ENCODE assay signal across 19 mouse cellular contexts in the genomic region with DNA sequence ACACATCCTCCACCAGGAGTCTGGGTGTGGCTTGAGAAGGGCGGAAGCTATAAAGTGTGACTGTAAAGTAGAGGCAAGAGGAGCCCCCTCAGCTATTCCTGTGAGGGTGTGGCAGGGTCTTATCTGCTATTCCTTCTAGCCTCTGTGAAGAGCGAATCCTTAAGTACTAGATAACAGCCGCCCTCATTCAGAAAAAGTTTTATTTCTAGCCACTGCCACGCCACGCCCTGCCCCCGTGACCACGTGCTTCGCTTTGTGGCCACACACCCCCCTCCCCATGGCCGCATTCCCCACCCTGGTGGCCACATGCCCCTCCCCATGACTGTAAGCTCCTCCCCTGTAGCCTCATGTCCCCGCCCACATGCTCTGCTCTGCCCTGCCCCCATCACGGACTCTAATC.
A peak's percentile ranks its signal among the peaks of the same experiment; 100 is the strongest.
DNase-seq lines count a peak whose midpoint lies in the region; ATAC-seq and TF ChIP-seq lines count a peak whose summit lies in the region.
"Had no signal": no experiment of that assay in that cellular context is flagged by ENCODE, and none has a peak within 500 bp of the region (broad histone marks: within the 10 kb centered on the region; RNA-seq: fewer than 3 reads in every experiment).

No protein-coding gene starts in this region.

- H3K36me3 ChIP-seq in liver, embryonic 11.5 days (ENCODE audit: control insufficient read depth, insufficient read depth, low read length), result no peaks in the 10 kb centered on the region
- no peaks in the 10 kb centered on the region for H3K36me3 ChIP-seq in liver, postnatal 0 days (replicated peaks; ENCODE audit: insufficient read depth, low read length)
- no peaks in the 10 kb centered on the region for H3K36me3 ChIP-seq in E14TG2a.4 (ENCODE audit: insufficient read depth, low read length)
- no peaks in the 10 kb centered on the region for H3K36me3 ChIP-seq in ES-E14 (ENCODE audit: control insufficient read depth, insufficient read depth, low read length, poor library complexity, severe bottlenecking)
- H3K36me3 ChIP-seq in intestine, embryonic 16.5 days (ENCODE audit: control insufficient read depth, insufficient read depth, low read length), result no peaks in the 10 kb centered on the region
- H3K36me3 ChIP-seq: embryonic facial prominence, embryonic 10.5 days; heart, embryonic 12.5 days; hindbrain, embryonic 15.5 days had no signal

- no peaks in the 10 kb centered on the region for H3K4me1 ChIP-seq in liver, embryonic 11.5 days (replicated peaks; ENCODE audit: control insufficient read depth, insufficient read depth, low read length)
- no peaks in the 10 kb centered on the region for H3K4me1 ChIP-seq in liver, postnatal 0 days (ENCODE audit: insufficient read depth)
- peaks cover 49% of the 10 kb centered on the region for H3K4me1 ChIP-seq in E14TG2a.4 (replicated peaks; ENCODE audit: low read depth, low read length)
- H3K4me1 ChIP-seq in ES-E14 (ENCODE audit: control insufficient read depth in 2 of 2, insufficient read depth in 2 of 2, low read length in 2 of 2, poor library complexity in 1 of 2), result peaks cover 7 to 9% of the 10 kb centered on the region in 2 experiments
- no peaks in the 10 kb centered on the region for H3K4me1 ChIP-seq in intestine, embryonic 16.5 days (ENCODE audit: control insufficient read depth, insufficient read depth, low read length)
- H3K4me1 ChIP-seq: forebrain, embryonic 13.5 days; heart, embryonic 12.5 days had no signal

- 68% methylated on average over 11 of the region's 11 CpGs for WGBS in liver, embryonic 11.5 days
- WGBS in liver, postnatal 0 days (ENCODE audit: insufficient replicate concordance), result 85% methylated on average over 11 of the region's 11 CpGs
- WGBS in intestine, embryonic 16.5 days, result 74% methylated on average over 11 of the region's 11 CpGs

- no peak for TF ChIP-seq EP300 in liver, postnatal 0 days (IDR thresholded peaks at IDR 0.05; ENCODE audit: low read depth)

- H3K4me3 ChIP-seq in liver, embryonic 11.5 days (ENCODE audit: low read depth, low read length), result no peak overlapping the region
- H3K4me3 ChIP-seq in liver, postnatal 0 days (ENCODE audit: low read depth, low read length), result no peak overlapping the region
- 0 out of 2 replicates have a peak overlapping the region, but pooled peaks have one; percentile 35 for H3K4me3 ChIP-seq in E14TG2a.4 (replicated peaks; ENCODE audit: low read length)
- H3K4me3 ChIP-seq in ES-E14 (ENCODE audit: insufficient read depth in 1 of 2, low read depth in 1 of 2, low read length in 2 of 2, poor library complexity in 1 of 2, severe bottlenecking in 1 of 2), result peak overlapping the region; percentile 3 to 43; a peak in 2 of 4 replicates
- H3K4me3 ChIP-seq in intestine, embryonic 16.5 days (ENCODE audit: low read length), result no peak overlapping the region
- H3K4me3 ChIP-seq: embryonic facial prominence, embryonic 10.5 days; forebrain, embryonic 13.5 days; heart, embryonic 12.5 days; hindbrain, embryonic 15.5 days had no signal

- H3K27ac ChIP-seq in liver, embryonic 11.5 days (ENCODE audit: low read depth, low read length), result no peak overlapping the region
- H3K27ac ChIP-seq in liver, postnatal 0 days (ENCODE audit: low read depth), result no peak overlapping the region
- H3K27ac ChIP-seq in ES-E14 (ENCODE audit: insufficient read depth, low read depth, low read length, poor library complexity, severe bottlenecking), result no peak overlapping the region
- H3K27ac ChIP-seq in intestine, embryonic 16.5 days (ENCODE audit: low read length), result no peak overlapping the region
- H3K27ac ChIP-seq: embryonic facial prominence, embryonic 10.5 days; forebrain, embryonic 13.5 days; hindbrain, embryonic 15.5 days had no signal

- H3K27me3 ChIP-seq in liver, embryonic 11.5 days (replicated peaks; ENCODE audit: control insufficient read depth, insufficient read depth, low read length), result no peaks in the 10 kb centered on the region
- H3K27me3 ChIP-seq in liver, postnatal 0 days (ENCODE audit: insufficient read depth, low read length), result no peaks in the 10 kb centered on the region
- H3K27me3 ChIP-seq in E14TG2a.4 (ENCODE audit: insufficient read depth, low read length), result peaks cover 10% of the 10 kb centered on the region
- H3K27me3 ChIP-seq in intestine, embryonic 16.5 days (replicated peaks; ENCODE audit: control insufficient read depth, insufficient read depth, low read length), result no peaks in the 10 kb centered on the region
- H3K27me3 ChIP-seq: CH12.LX; forebrain, embryonic 13.5 days; heart, embryonic 12.5 days; hindbrain, embryonic 15.5 days had no signal

- in situ Hi-C loops in ES-E14 (cut with MboI; ENCODE audit: low sequenced_read_pairs in 2 of 2, unreplicated experiment in 2 of 2), result no loop called here

- H3K9ac ChIP-seq in liver, embryonic 11.5 days (ENCODE audit: low read depth, low read length), result no peak overlapping the region
- H3K9ac ChIP-seq in liver, postnatal 0 days (replicated peaks), result no peak overlapping the region
- H3K9ac ChIP-seq in ES-E14 (ENCODE audit: insufficient read depth, low read depth, low read length, poor library complexity, severe bottlenecking), result no peak overlapping the region; the same call in 1 of the 2 replicates
- no peak overlapping the region for H3K9ac ChIP-seq in intestine, embryonic 16.5 days (ENCODE audit: low read depth, low read length)
- H3K9ac ChIP-seq: forebrain, embryonic 13.5 days; forebrain, postnatal 0 days; heart, embryonic 12.5 days; hindbrain, embryonic 15.5 days had no signal

- H3K9me3 ChIP-seq in liver, embryonic 11.5 days (ENCODE audit: control insufficient read depth, low read length), result no peaks in the 10 kb centered on the region
- no peaks in the 10 kb centered on the region for H3K9me3 ChIP-seq in liver, postnatal 0 days (ENCODE audit: low read length)
- H3K9me3 ChIP-seq in E14TG2a.4 (ENCODE audit: low read length) (peaks cover 12% of the 10 kb centered on the region), ES-E14 (ENCODE audit: control insufficient read depth, insufficient read depth, low read depth, low read length) (no peaks in the 10 kb centered on the region)
- no peaks in the 10 kb centered on the region for H3K9me3 ChIP-seq in intestine, embryonic 16.5 days (ENCODE audit: control insufficient read depth, low read length)
- H3K9me3 ChIP-seq: forebrain, embryonic 13.5 days; heart, embryonic 12.5 days; hindbrain, embryonic 15.5 days had no signal

- peak; percentile 57 for ATAC-seq in liver, embryonic 11.5 days (replicated peaks; ENCODE audit: low FRiP score)
- ATAC-seq in liver, postnatal 0 days, result no peak
- ATAC-seq in intestine, embryonic 16.5 days, result peak; percentile 63
- ATAC-seq: forebrain, embryonic 13.5 days; forebrain, postnatal 0 days had no signal

- no peak for TF ChIP-seq CTCF in liver, postnatal 0 days (IDR thresholded peaks at IDR 0.05; ENCODE audit: low read depth)
- no peak for TF ChIP-seq CTCF in E14TG2a.4 (conservative IDR thresholded peaks at IDR 0.05; ENCODE audit: low read length)

- H3K4me2 ChIP-seq in liver, embryonic 11.5 days, result no peak overlapping the region
- H3K4me2 ChIP-seq in liver, postnatal 0 days (ENCODE audit: low read depth, low read length), result no peak overlapping the region
- H3K4me2 ChIP-seq in intestine, embryonic 16.5 days (ENCODE audit: low read depth, low read length), result no peak overlapping the region
- H3K4me2 ChIP-seq: forebrain, embryonic 13.5 days; heart, embryonic 12.5 days; hindbrain, embryonic 15.5 days had no signal

- no peak for DNase-seq in liver, embryonic 11.5 days (ENCODE audit: low spot score)
- DNase-seq in liver, postnatal 0 days, result no peak
- DNase-seq in ES-E14 (ENCODE audit: low read depth, low spot score), result peak; percentile 59
- DNase-seq in heart, postnatal 10 days, result no peak
- no peak for DNase-seq in right cerebral cortex, postnatal 10 days (ENCODE audit: low spot score in 2 of 2)
- DNase-seq: adrenal gland, adult 2 months; adrenal gland, postnatal 25 days; cerebellum, adult 2 months; cerebellum, postnatal 10 days; forebrain, postnatal 0 days; gastrocnemius, postnatal 25 days; heart, postnatal 36 days had no signal

- intact Hi-C loops in heart, postnatal 10 days (cut with DNase I), result no loop called here

TF ChIP-seq in ES-E14, 5 proteins besides CTCF, POLR2A, EP300 and RAD21:
- TF ChIP-seq CHD2 (IDR thresholded peaks at IDR 0.05; ENCODE audit: low read depth, low read length) (no peak), HCFC1 (IDR thresholded peaks at IDR 0.05; ENCODE audit: borderline replicate concordance, insufficient read depth, low read length) (no peak), MAFK (IDR thresholded peaks at IDR 0.05; ENCODE audit: insufficient read depth, low read depth, low read length) (no peak), ZNF384 (IDR thresholded peaks at IDR 0.05; ENCODE audit: low read depth, low read length) (no peak), ZC3H11A (IDR thresholded peaks at IDR 0.05; ENCODE audit: borderline replicate concordance, low read depth, low read length) (no peak)

Comparison
In these comparisons a context has a peak if more than half of its experiments do, and no peak if none do; other contexts are left out.
1. H3K4me3 ChIP-seq: peak in E14TG2a.4 (single experiment) and ES-E14 (2 of 2); none in liver, embryonic 11.5 days (single experiment), liver, postnatal 0 days (single experiment) and intestine, embryonic 16.5 days (single experiment).